Mouse (Mus musculus) liver, embryonic 11.5 days (tissue): ENCODE measurements around the gene Ddx46. TPM values are rescaled to one million over a fixed set of nuclear protein-coding genes. Genes with fewer than 3 reads are reported as not detected.
A peak's percentile ranks its signal among the peaks of the same experiment; 100 is the strongest.
"Not testable (repeated sequence)": the region's sequence is repeated elsewhere in the genome, so short reads cannot be mapped to it uniquely, and the experiment has no call there.

Source experiments
- ATAC-seq: fragments of 200-750 bp; cut with Nextera tagmentation; replicated peaks from 2 replicates; pipeline ENCODE4 v1.8.0; 2017; ENCODE audit warnings: moderate number of reproducible peaks, mild to moderate bottlenecking, moderate TSS enrichment, moderate library complexity; ENCODE audit not compliant: low FRiP score
- DNase-seq: peaks from one replicate; pipeline ENCODE4 v3.0.0-alpha.2; 2017; ENCODE audit warnings: low spot score
- H3K27ac ChIP-seq: fragments of 300-500 bp; sonication (generic); 2 replicates; pipeline ENCODE4 v1.5.1; 2014; ENCODE audit warnings: mild to moderate bottlenecking, low read depth, low read length, control low read depth
- H3K27me3 ChIP-seq: fragments of 300-500 bp; sonication (generic); replicated peaks from 2 replicates; pipeline ENCODE4 v1.6.1; 2014; ENCODE audit warnings: low read length, mixed read lengths; ENCODE audit not compliant: control insufficient read depth, insufficient read depth
- H3K36me3 ChIP-seq: fragments of 300-500 bp; sonication (generic); 2 replicates; pipeline ENCODE4 v1.6.1; 2014; ENCODE audit warnings: mild to moderate bottlenecking, low read length, moderate library complexity, mixed read lengths; ENCODE audit not compliant: control insufficient read depth, insufficient read depth
- H3K4me1 ChIP-seq: fragments of 300-500 bp; sonication (generic); replicated peaks from 2 replicates; pipeline ENCODE4 v1.6.1; 2014; ENCODE audit warnings: low read length, mixed read lengths; ENCODE audit not compliant: control insufficient read depth, insufficient read depth
- H3K4me2 ChIP-seq: fragments of 300-500 bp; sonication (generic); 2 replicates; pipeline ENCODE4 v1.6.1; 2014; ENCODE audit warnings: mild to moderate bottlenecking, control low read depth, moderate library complexity
- H3K4me3 ChIP-seq: fragments of 300-500 bp; sonication (generic); 2 replicates; pipeline ENCODE4 v1.5.1; 2014; ENCODE audit warnings: low read depth, low read length, control low read depth
- H3K9ac ChIP-seq: fragments of 300-500 bp; sonication (generic); 2 replicates; pipeline ENCODE4 v1.6.1; 2014; ENCODE audit warnings: low read depth, low read length, control low read depth
- H3K9me3 ChIP-seq: fragments of 300-500 bp; sonication (generic); 2 replicates; pipeline ENCODE4 v1.6.1; 2016; ENCODE audit warnings: low read length, inconsistent platforms, mixed read lengths; ENCODE audit not compliant: control insufficient read depth
- WGBS: fragments of 180-500 bp; shearing (Covaris S2); extraction: QIAGEN DNeasy Blood & Tissue Kit; methylation state at CpG from one replicate; pipeline ENCODE4 v1.1.7; 2014; 5-methylcytosine and 5-hydroxymethylcytosine counted together
- polyA plus RNA-seq: library from polyadenylated mRNA; unstranded; fragments of >200 nt; fragmentation: Nextera tagmentation; extraction: Ambion mirVana; gene quantifications from 2 replicates; pipeline ENCODE4 v1.2.1, GENCODE M21; 2014

Gene Ddx46
- polyA plus RNA-seq, 1 experiment from 2014 or later = 54.0 TPM

- peaks cover 9% of the 10 kb centered on the region for H3K4me1 ChIP-seq
- H3K4me3 ChIP-seq = no peak overlapping the region
- H3K9ac ChIP-seq = no peak overlapping the region
- no peak; the same call in 1 of the 2 replicates for ATAC-seq
- peaks cover 18% of the 10 kb centered on the region for H3K36me3 ChIP-seq
- DNase-seq = peak; percentile 68
- no peaks in the 10 kb centered on the region for H3K9me3 ChIP-seq
- 5% methylated on average over 3 of the region's 3 CpGs for WGBS
- H3K27me3 ChIP-seq = no peaks in the 10 kb centered on the region
- no peak overlapping the region for H3K27ac ChIP-seq
- no peak overlapping the region for H3K4me2 ChIP-seq
Measured at GRCm38 (mm10) chr13:55601611-55602010, 33.2 kb upstream of the Ddx46 start.

GRCm38 (mm10) chr13:55604606-55605005 lies 30.2 kb upstream of the Ddx46 start:
- Histone ChIP-seq H3K27ac (no peak overlapping the region), H3K27me3 (no peaks in the 10 kb centered on the region), H3K36me3 (peaks cover 13% of the 10 kb centered on the region), H3K4me1 (peaks cover 4% of the 10 kb centered on the region), H3K4me3 (no peak overlapping the region), H3K9me3 (no peaks in the 10 kb centered on the region), H3K9ac (no peak overlapping the region), H3K4me2 (no peak overlapping the region)
- 92% methylated on average over 3 of the region's 3 CpGs for WGBS
- ATAC-seq (no peak), DNase-seq (no peak)

- H3K36me3 ChIP-seq = peaks cover 16% of the 10 kb centered on the region
Measured at GRCm38 (mm10) chr13:55606899-55607623, 27.8 kb upstream of the Ddx46 start.

GRCm38 (mm10) chr13:55607624-55608006 lies 27.2 kb upstream of the Ddx46 start:
- 93% methylated on average over 2 of the region's 2 CpGs for WGBS
- H3K36me3 ChIP-seq = peaks cover 16% of the 10 kb centered on the region

More at GRCm38 (mm10) chr13:55606899-55607623, 27.8 kb upstream of the Ddx46 start:
- DNase-seq (no peak), ATAC-seq (no peak)
- H3K27ac ChIP-seq = no peak overlapping the region
- 69% methylated on average over 10 of the region's 10 CpGs for WGBS
- H3K4me2 ChIP-seq = no peak overlapping the region
- H3K4me3 ChIP-seq = no peak overlapping the region
- no peaks in the 10 kb centered on the region for H3K4me1 ChIP-seq
- H3K9ac ChIP-seq = no peak overlapping the region
- H3K9me3 ChIP-seq = no peaks in the 10 kb centered on the region
- H3K27me3 ChIP-seq = no peaks in the 10 kb centered on the region

GRCm38 (mm10) chr13:55611996-55612395 lies 22.8 kb upstream of the Ddx46 start:
- WGBS = 77% methylated on average over 7 of the region's 7 CpGs
- DNase-seq (no peak), ATAC-seq (no peak)
- Histone ChIP-seq H3K27me3 (no peaks in the 10 kb centered on the region), H3K36me3 (peaks cover 7% of the 10 kb centered on the region), H3K4me2 (no peak overlapping the region), H3K4me3 (no peak overlapping the region), H3K9me3 (no peaks in the 10 kb centered on the region), H3K27ac (no peak overlapping the region), H3K4me1 (no peaks in the 10 kb centered on the region), H3K9ac (no peak overlapping the region)

More at GRCm38 (mm10) chr13:55607624-55608006, 27.2 kb upstream of the Ddx46 start:
- Histone ChIP-seq H3K4me2 (no peak overlapping the region), H3K4me3 (no peak overlapping the region), H3K9ac (no peak overlapping the region), H3K27me3 (no peaks in the 10 kb centered on the region), H3K9me3 (no peaks in the 10 kb centered on the region), H3K27ac (no peak overlapping the region), H3K4me1 (no peaks in the 10 kb centered on the region)
- no peak for ATAC-seq
- no peak for DNase-seq

GRCm38 (mm10) chr13:55613471-55613870 lies 21.4 kb upstream of the Ddx46 start:
- WGBS = 52% methylated on average over 5 of the region's 5 CpGs
- DNase-seq (no peak), ATAC-seq (no peak)
- Histone ChIP-seq H3K9me3 (no peaks in the 10 kb centered on the region), H3K4me2 (no peak overlapping the region), H3K4me1 (no peaks in the 10 kb centered on the region), H3K36me3 (peaks cover 7% of the 10 kb centered on the region), H3K9ac (no peak overlapping the region), H3K27ac (no peak overlapping the region), H3K27me3 (no peaks in the 10 kb centered on the region), H3K4me3 (no peak overlapping the region)

- no peaks in the 10 kb centered on the region for H3K9me3 ChIP-seq
- H3K4me1 ChIP-seq = peaks cover 9% of the 10 kb centered on the region
- 77% methylated on average over 4 of the region's 4 CpGs for WGBS
- no peaks in the 10 kb centered on the region for H3K27me3 ChIP-seq
- H3K4me2 ChIP-seq = no peak overlapping the region
- no peak overlapping the region for H3K4me3 ChIP-seq
- DNase-seq (no peak), ATAC-seq (no peak)
- H3K9ac ChIP-seq = no peak overlapping the region
- no peaks in the 10 kb centered on the region for H3K36me3 ChIP-seq
- H3K27ac ChIP-seq = no peak overlapping the region
Measured at GRCm38 (mm10) chr13:55619328-55619727, 15.5 kb upstream of the Ddx46 start.

- Histone ChIP-seq H3K4me2 (no peak overlapping the region), H3K4me1 (peaks cover 9% of the 10 kb centered on the region), H3K27me3 (no peaks in the 10 kb centered on the region), H3K9me3 (no peaks in the 10 kb centered on the region), H3K27ac (no peak overlapping the region), H3K36me3 (no peaks in the 10 kb centered on the region; the same call in 1 of the 2 replicates), H3K4me3 (no peak overlapping the region), H3K9ac (no peak overlapping the region)
- 83% methylated on average over 2 of the region's 2 CpGs for WGBS
- DNase-seq (no peak), ATAC-seq (no peak)
Measured at GRCm38 (mm10) chr13:55620275-55620674, 14.6 kb upstream of the Ddx46 start.

GRCm38 (mm10) chr13:55622156-55622648 lies 12.6 kb upstream of the Ddx46 start:
- not testable (repeated sequence) for ATAC-seq
- WGBS = 20% methylated on average over 20 of the region's 20 CpGs
- H3K9ac ChIP-seq = peak overlapping the region; percentile 78

More at GRCm38 (mm10) chr13:55622156-55622648, 12.6 kb upstream of the Ddx46 start:
- H3K9me3 ChIP-seq, DNase-seq, H3K27me3 ChIP-seq, H3K4me1 ChIP-seq, H3K36me3 ChIP-seq: not testable (repeated sequence)
- Histone ChIP-seq H3K4me3 (peak overlapping the region; percentile 76), H3K4me2 (peak overlapping the region; percentile 95), H3K27ac (peak overlapping the region; percentile 70)
